Comparison of ENCODE assay signal across 12 mouse cellular contexts in genomic region chr5:91994546-91994945, GRCm38 (mm10). TPM values are rescaled to one million over a fixed set of nuclear protein-coding genes. Genes with fewer than 3 reads are reported as not detected.
A peak's percentile ranks its signal among the peaks of the same experiment; 100 is the strongest.
DNase-seq lines count a peak whose midpoint lies in the region; ATAC-seq and TF ChIP-seq lines count a peak whose summit lies in the region.
"Had no signal": no experiment of that assay in that cellular context is flagged by ENCODE, and none has a peak within 500 bp of the region (broad histone marks: within the 10 kb centered on the region; RNA-seq: fewer than 3 reads in every experiment).

No protein-coding gene starts in this region.

- H3K4me2 ChIP-seq in heart, embryonic 12.5 days = no peak overlapping the region
- no peak overlapping the region for H3K4me2 ChIP-seq in midbrain, postnatal 0 days (ENCODE audit: low read depth, low read length, poor library complexity, severe bottlenecking)
- H3K4me2 ChIP-seq: midbrain, embryonic 15.5 days had no signal

- H3K4me1 ChIP-seq in heart, embryonic 12.5 days (replicated peaks) = no peaks in the 10 kb centered on the region
- H3K4me1 ChIP-seq in midbrain, postnatal 0 days (ENCODE audit: insufficient read depth, low read length) = no peaks in the 10 kb centered on the region
- H3K4me1 ChIP-seq: forebrain, embryonic 10.5 days; midbrain, embryonic 15.5 days had no signal

- H3K36me3 ChIP-seq in heart, embryonic 12.5 days = no peaks in the 10 kb centered on the region
- no peaks in the 10 kb centered on the region for H3K36me3 ChIP-seq in midbrain, postnatal 0 days (ENCODE audit: insufficient read depth, low read length)
- H3K36me3 ChIP-seq: forebrain, embryonic 10.5 days; midbrain, embryonic 15.5 days had no signal

- no peaks in the 10 kb centered on the region for H3K27me3 ChIP-seq in heart, embryonic 12.5 days (replicated peaks)
- H3K27me3 ChIP-seq in midbrain, postnatal 0 days (ENCODE audit: insufficient read depth, low read length) = no peaks in the 10 kb centered on the region
- H3K27me3 ChIP-seq: midbrain, embryonic 15.5 days had no signal

- peaks cover 13% of the 10 kb centered on the region for H3K9me3 ChIP-seq in heart, embryonic 12.5 days (replicated peaks)
- 0 out of 2 replicates have a peak, but pooled peaks cover 4% of the 10 kb centered on the region for H3K9me3 ChIP-seq in midbrain, postnatal 0 days (ENCODE audit: low read length)
- H3K9me3 ChIP-seq: midbrain, embryonic 15.5 days had no signal

- no peak overlapping the region for H3K9ac ChIP-seq in heart, embryonic 12.5 days
- no peak overlapping the region for H3K9ac ChIP-seq in midbrain, postnatal 0 days (replicated peaks; ENCODE audit: low read length, poor library complexity, severe bottlenecking)
- H3K9ac ChIP-seq: midbrain, embryonic 15.5 days had no signal

- no peak for ATAC-seq in heart, embryonic 12.5 days (ENCODE audit: insufficient number of reproducible peaks, low FRiP score)
- no peak for ATAC-seq in CD4-positive, CD25-positive, alpha-beta regulatory T cell, adult 4 months
- ATAC-seq in midbrain, postnatal 0 days (ENCODE audit: low FRiP score) = no peak
- ATAC-seq: midbrain, embryonic 15.5 days had no signal

- no peak overlapping the region for H3K4me3 ChIP-seq in heart, embryonic 12.5 days
- H3K4me3 ChIP-seq in midbrain, postnatal 0 days (ENCODE audit: low read depth, low read length) = no peak overlapping the region
- H3K4me3 ChIP-seq: forebrain, embryonic 10.5 days; midbrain, embryonic 15.5 days had no signal

- no peak for TF ChIP-seq CTCF in midbrain, postnatal 0 days (IDR thresholded peaks at IDR 0.05)

- intact Hi-C loops in heart, postnatal 14 days (cut with DNase I) = no loop called here

- WGBS in heart, embryonic 12.5 days = 46% methylated on average over 13 of the region's 13 CpGs
- WGBS in midbrain, postnatal 0 days = 59% methylated on average over 13 of the region's 13 CpGs

- peak; percentile 3 for DNase-seq in heart, adult 8-10 months (ENCODE audit: low spot score)
- peak; percentile 68 for DNase-seq in Muller cell, postnatal 12 days (ENCODE audit: inconsistent ontology term)
- peak; percentile 6 to 10 for DNase-seq in heart, postnatal 14 days
- DNase-seq in retina, embryonic 14.5 days (ENCODE audit: low spot score) = peak; percentile 23
- DNase-seq in embryo, embryonic 11 days = no peak
- no peak for DNase-seq in midbrain, postnatal 0 days (ENCODE audit: low spot score)

- no peak overlapping the region for H3K27ac ChIP-seq in heart, embryonic 12.5 days (ENCODE audit: poor library complexity, severe bottlenecking)
- H3K27ac ChIP-seq in midbrain, postnatal 0 days (ENCODE audit: low read depth, low read length) = no peak overlapping the region
- H3K27ac ChIP-seq: forebrain, embryonic 10.5 days; midbrain, embryonic 15.5 days had no signal

RNA-seq across cellular contexts. Expression of gene Odaph, which starts 7.3 kb away (rescaled TPM):
- total RNA-seq in heart, adult 8-10 months (2022) = not detected
- not detected in 2 replicates for polyA plus RNA-seq in heart, embryonic 12.5 days (2016; fragmentation: Nextera tagmentation; extraction: Ambion mirVana)
- total RNA-seq in heart, postnatal 14 days (2021) = not detected
- not detected for polyA plus RNA-seq in CD4-positive, CD25-positive, alpha-beta regulatory T cell, adult 4 months (2017; shearing (Covaris generic))
- 0.38 and 0.55 TPM in 2 replicates for total RNA-seq in midbrain, postnatal 0 days (2014; rRNA removed)
- 0.35 and 0.38 TPM in 2 replicates for polyA plus RNA-seq in midbrain, postnatal 0 days (2015; fragmentation: Nextera tagmentation; extraction: Ambion mirVana)
- total RNA-seq: liver, adult 2 months had no signal
- polyA plus RNA-seq: forebrain, embryonic 10.5 days; liver, adult 2 months; midbrain, embryonic 15.5 days; small intestine, adult 2 months had no signal

RNA-seq across cellular contexts. Expression of gene Rchy1, which starts 31.7 kb away (rescaled TPM):
- total RNA-seq in heart, adult 8-10 months (2022) = 10 to 100 TPM; 30.1 to 35.5 (median 32.2) TPM
- polyA plus RNA-seq in heart, embryonic 12.5 days (2016; fragmentation: Nextera tagmentation; extraction: Ambion mirVana) = 53.5 and 59.6 TPM in 2 replicates
- 10 to 100 TPM; 32.3 to 35.0 TPM for total RNA-seq in heart, postnatal 14 days (2021)
- 10 to 100 TPM; 81.8 to 84.6 TPM for polyA plus RNA-seq in CD4-positive, CD25-positive, alpha-beta regulatory T cell, adult 4 months (2017; shearing (Covaris generic))
- total RNA-seq in midbrain, postnatal 0 days (2014; rRNA removed) = 36.2 and 42.7 TPM in 2 replicates
- 66.8 and 67.5 TPM in 2 replicates for polyA plus RNA-seq in midbrain, postnatal 0 days (2015; fragmentation: Nextera tagmentation; extraction: Ambion mirVana)

RNA-seq across cellular contexts. Expression of gene Cdkl2, which starts 49.1 kb away (rescaled TPM):
- total RNA-seq in heart, adult 8-10 months (2022) = 1 to 10 TPM; 4.2 to 6.9 (median 5.6) TPM
- polyA plus RNA-seq in heart, embryonic 12.5 days (2016; fragmentation: Nextera tagmentation; extraction: Ambion mirVana) = 1.0 TPM in 2 replicates
- 1 to 10 TPM; 3.6 to 3.8 TPM for total RNA-seq in heart, postnatal 14 days (2021)
- 1 to 10 TPM; 1.4 to 2.1 TPM for polyA plus RNA-seq in CD4-positive, CD25-positive, alpha-beta regulatory T cell, adult 4 months (2017; shearing (Covaris generic))
- total RNA-seq in midbrain, postnatal 0 days (2014; rRNA removed) = 20.3 and 26.1 TPM in 2 replicates
- 32.4 and 33.8 TPM in 2 replicates for polyA plus RNA-seq in midbrain, postnatal 0 days (2015; fragmentation: Nextera tagmentation; extraction: Ambion mirVana)

Comparison
In these comparisons a context has a peak if more than half of its experiments do, and no peak if none do; other contexts are left out.
1. DNase-seq: peak in heart, adult 8-10 months (single experiment), Muller cell, postnatal 12 days (single experiment), heart, postnatal 14 days (2 of 2) and retina, embryonic 14.5 days (single experiment); none in embryo, embryonic 11 days (single experiment) and midbrain, postnatal 0 days (single experiment).